Mouse (Mus musculus): ENCODE results near the gene Polr3c. TPM values are rescaled to one million over a fixed set of nuclear protein-coding genes. Genes with fewer than 3 reads are reported as not detected.
"Not testable (repeated sequence)": the region's sequence is repeated elsewhere in the genome, so short reads cannot be mapped to it uniquely, and the experiment has no call there.

The Polr3c gene
- 23.1 and 24.8 TPM in 2 replicates for total RNA-seq (2017)

DNA sequence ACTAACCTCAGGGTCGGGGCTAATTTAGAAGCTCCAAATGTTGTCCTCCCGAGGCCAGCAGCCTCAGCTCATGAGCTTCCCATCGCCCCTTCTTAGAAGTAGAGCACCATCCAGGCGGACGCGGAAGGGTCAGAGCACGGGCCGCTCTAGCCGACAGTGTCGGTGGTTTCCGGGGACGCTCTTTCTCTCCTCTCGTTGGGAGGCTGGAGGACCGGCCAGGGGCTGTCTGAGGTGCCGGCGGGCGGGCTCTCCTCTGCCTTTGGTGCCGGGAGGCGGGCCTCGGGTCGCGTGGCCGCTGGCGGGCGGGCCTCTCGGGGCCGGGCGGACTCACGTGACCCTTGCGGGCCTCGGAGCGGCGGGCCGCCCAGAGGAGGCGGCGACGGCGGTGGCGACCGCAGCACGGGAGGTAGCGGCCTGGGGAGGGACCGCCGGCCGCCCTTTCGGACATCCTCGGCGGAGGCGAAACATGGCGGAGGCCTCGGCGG is at the start of gene Polr3c, which contains the start of gene Rnf115:
Gene Polr3c (minus strand): TSS at position 286 of the 485 bp plus-strand sequence.
Gene Rnf115 (plus strand): TSS at position 322 of the 485 bp plus-strand sequence.
- ATAC-seq (replicated peaks in 1 of 2; ENCODE audit: insufficient read depth in 1 of 2, low FRiP score in 2 of 2, low TSS enrichment in 1 of 2, low read depth in 1 of 2, poor library complexity in 2 of 2, severe bottlenecking in 2 of 2), result peak; percentile 94 to 97

DNA sequence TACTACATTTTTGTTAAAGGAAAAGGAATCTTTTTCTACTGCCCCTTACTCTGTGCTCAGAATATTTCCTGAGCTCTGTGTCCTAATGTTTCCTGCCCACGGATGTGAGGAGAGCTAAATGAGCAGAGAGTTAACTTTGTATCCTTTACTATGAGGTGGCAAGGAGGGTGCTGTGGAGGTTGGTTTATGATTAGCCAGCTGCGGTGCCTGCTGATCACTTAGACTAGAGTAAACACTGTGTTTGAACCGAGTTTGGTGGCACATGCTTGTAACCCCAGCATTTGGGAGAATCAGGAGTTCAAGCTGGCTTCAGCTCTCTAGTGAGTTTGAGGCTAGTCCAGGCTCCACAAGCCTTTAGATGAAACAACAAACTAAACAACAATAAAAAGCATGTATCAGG is 49.7 kb upstream of the Polr3c start:
- ATAC-seq (replicated peaks in 1 of 2; ENCODE audit: insufficient read depth in 1 of 2, low FRiP score in 2 of 2, low TSS enrichment in 1 of 2, low read depth in 1 of 2, poor library complexity in 2 of 2, severe bottlenecking in 2 of 2), result no peak

GRCm38 (mm10) chr3:96772949-96773348 is 45.5 kb upstream of the Polr3c start:
- ATAC-seq (replicated peaks in 1 of 2; ENCODE audit: insufficient read depth in 1 of 2, low FRiP score in 2 of 2, low TSS enrichment in 1 of 2, low read depth in 1 of 2, poor library complexity in 2 of 2, severe bottlenecking in 2 of 2), result no peak

- peak; percentile 17 to 39; a peak in 1 of 4 replicates for ATAC-seq (replicated peaks in 1 of 2; ENCODE audit: insufficient read depth in 1 of 2, low FRiP score in 2 of 2, low TSS enrichment in 1 of 2, low read depth in 1 of 2, poor library complexity in 2 of 2, severe bottlenecking in 2 of 2)
Observed at GRCm38 (mm10) chr3:96769971-96770370, 42.5 kb upstream of the Polr3c start.

DNA sequence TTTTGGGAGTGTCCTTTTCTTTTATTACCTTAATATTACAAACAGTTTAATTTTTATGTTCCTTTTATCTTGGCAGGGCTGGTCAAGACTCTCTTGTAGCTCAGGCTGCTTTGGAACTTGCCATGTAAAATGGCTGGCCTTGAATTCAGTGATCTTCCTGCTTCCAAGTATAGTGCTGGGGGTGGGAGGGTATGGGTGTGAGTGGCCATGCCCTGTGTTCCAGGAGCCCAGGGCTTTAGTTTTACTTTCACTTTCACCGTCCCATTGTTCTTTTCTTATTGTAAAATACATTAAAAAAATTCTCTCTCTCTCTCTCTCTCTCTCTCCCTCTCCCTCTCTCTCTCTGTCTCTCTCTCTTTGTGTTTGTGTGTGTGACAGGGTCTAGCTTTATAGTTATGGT is 37.1 kb upstream of the Polr3c start:
- ATAC-seq (replicated peaks in 1 of 2; ENCODE audit: insufficient read depth in 1 of 2, low FRiP score in 2 of 2, low TSS enrichment in 1 of 2, low read depth in 1 of 2, poor library complexity in 2 of 2, severe bottlenecking in 2 of 2), result peak in 1 of 2 experiments; percentile 48; a peak in 1 of 4 replicates

GRCm38 (mm10) chr3:96759695-96760094 is 32.3 kb upstream of the Polr3c start:
- peak; percentile 49 to 64; a peak in 2 of 4 replicates for ATAC-seq (replicated peaks in 1 of 2; ENCODE audit: insufficient read depth in 1 of 2, low FRiP score in 2 of 2, low TSS enrichment in 1 of 2, low read depth in 1 of 2, poor library complexity in 2 of 2, severe bottlenecking in 2 of 2)

GRCm38 (mm10) chr3:96757691-96758090 is 30.3 kb upstream of the Polr3c start:
- ATAC-seq (replicated peaks in 1 of 2; ENCODE audit: insufficient read depth in 1 of 2, low FRiP score in 2 of 2, low TSS enrichment in 1 of 2, low read depth in 1 of 2, poor library complexity in 2 of 2, severe bottlenecking in 2 of 2), result no peak

GRCm38 (mm10) chr3:96755935-96756334 is 28.5 kb upstream of the Polr3c start:
- ATAC-seq (replicated peaks in 1 of 2; ENCODE audit: insufficient read depth in 1 of 2, low FRiP score in 2 of 2, low TSS enrichment in 1 of 2, low read depth in 1 of 2, poor library complexity in 2 of 2, severe bottlenecking in 2 of 2), result no peak

DNA sequence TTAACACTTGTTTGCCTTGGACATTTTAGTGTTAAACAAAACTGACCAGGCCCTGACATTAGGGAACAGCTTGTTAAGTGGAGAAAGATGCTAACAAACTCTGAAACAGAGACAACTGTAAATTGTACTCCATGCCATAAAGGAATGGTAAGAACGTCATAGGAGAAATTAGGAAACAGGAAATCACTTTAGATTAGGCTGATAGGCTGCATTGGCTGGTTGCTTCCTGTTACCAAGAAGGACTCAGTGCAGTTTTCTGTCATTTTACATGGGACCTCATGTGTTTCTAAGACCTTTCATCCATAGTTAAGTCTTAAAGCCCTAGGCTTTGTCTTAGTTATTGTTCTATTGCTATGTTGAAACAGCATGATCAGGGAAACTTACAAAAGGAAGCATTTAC is 19.4 kb upstream of the Polr3c start:
- 0 out of 4 replicates have a peak, but pooled peaks of 1 of the 2 experiments have one; percentile 32 for ATAC-seq (replicated peaks in 1 of 2; ENCODE audit: insufficient read depth in 1 of 2, low FRiP score in 2 of 2, low TSS enrichment in 1 of 2, low read depth in 1 of 2, poor library complexity in 2 of 2, severe bottlenecking in 2 of 2)

- ATAC-seq (replicated peaks in 1 of 2; ENCODE audit: insufficient read depth in 1 of 2, low FRiP score in 2 of 2, low TSS enrichment in 1 of 2, low read depth in 1 of 2, poor library complexity in 2 of 2, severe bottlenecking in 2 of 2), result no peak
Observed at GRCm38 (mm10) chr3:96744348-96744747, 16.9 kb upstream of the Polr3c start.

GRCm38 (mm10) chr3:96740279-96740678 is 12.9 kb upstream of the Polr3c start:
- not testable (repeated sequence) for ATAC-seq (replicated peaks in 1 of 2; ENCODE audit: insufficient read depth in 1 of 2, low FRiP score in 2 of 2, low TSS enrichment in 1 of 2, low read depth in 1 of 2, poor library complexity in 2 of 2, severe bottlenecking in 2 of 2)

- ATAC-seq (replicated peaks in 1 of 2; ENCODE audit: insufficient read depth in 1 of 2, low FRiP score in 2 of 2, low TSS enrichment in 1 of 2, low read depth in 1 of 2, poor library complexity in 2 of 2, severe bottlenecking in 2 of 2), result no peak
Observed at GRCm38 (mm10) chr3:96737995-96738394, 10.6 kb upstream of the Polr3c start.

DNA sequence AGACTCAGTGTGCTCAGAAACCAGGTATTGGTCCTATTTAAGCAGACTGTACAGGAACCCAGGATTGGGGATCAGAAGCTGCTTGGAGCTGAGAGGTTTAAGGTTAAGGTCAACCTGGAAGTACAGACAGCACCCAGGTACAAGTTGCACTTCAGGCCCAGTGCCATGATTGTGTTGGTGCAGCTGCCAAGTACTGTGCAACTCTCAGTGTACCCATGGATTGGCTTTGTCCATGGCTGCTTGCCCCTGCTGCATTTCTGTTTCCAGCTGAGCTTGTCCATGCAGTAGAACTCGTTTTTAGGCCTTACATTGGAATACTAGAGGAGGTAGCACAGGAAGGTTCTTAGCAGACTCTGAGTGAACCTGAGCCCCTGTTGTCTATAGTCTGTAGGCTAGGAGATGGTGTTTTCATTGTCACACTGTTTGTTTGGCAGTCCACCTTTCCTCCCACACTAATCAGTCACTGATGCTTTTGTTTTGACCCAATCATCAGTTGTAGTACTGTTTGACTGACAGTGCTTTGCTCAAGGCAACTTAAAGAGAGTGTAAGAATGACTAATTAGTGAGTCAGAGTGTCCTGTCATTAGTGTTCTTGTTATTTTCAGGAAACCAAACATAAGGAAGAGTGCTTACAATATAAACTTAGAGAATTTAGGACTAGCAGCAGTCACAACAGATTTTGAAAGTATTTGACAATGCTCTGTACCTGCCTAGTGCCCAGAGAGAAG is 9.7 kb upstream of the Polr3c start:
- ATAC-seq (replicated peaks in 1 of 2; ENCODE audit: insufficient read depth in 1 of 2, low FRiP score in 2 of 2, low TSS enrichment in 1 of 2, low read depth in 1 of 2, poor library complexity in 2 of 2, severe bottlenecking in 2 of 2), result no peak

DNA sequence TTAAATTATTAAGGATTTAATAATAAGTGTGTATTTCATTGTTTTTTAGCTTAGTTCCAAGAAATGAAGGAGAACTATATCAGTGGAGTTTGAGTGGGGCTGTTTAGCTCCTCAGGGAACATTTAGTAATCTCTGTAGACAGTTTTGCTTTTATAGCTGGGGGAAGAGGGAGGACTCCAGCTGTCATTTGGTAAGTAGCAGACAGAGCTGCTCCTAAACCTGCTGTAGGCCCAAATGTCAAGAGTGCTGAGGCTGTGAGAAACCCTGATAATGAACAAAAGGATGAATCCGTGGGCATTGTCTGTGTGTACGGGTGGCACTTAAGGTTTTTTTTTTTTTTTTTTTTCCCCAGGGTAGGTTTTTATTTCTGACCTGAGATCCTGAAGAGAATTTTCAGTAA is 7.8 kb upstream of the Polr3c start:
- ATAC-seq (replicated peaks in 1 of 2; ENCODE audit: insufficient read depth in 1 of 2, low FRiP score in 2 of 2, low TSS enrichment in 1 of 2, low read depth in 1 of 2, poor library complexity in 2 of 2, severe bottlenecking in 2 of 2), result no peak

GRCm38 (mm10) chr3:96733984-96734383 is 6.6 kb upstream of the Polr3c start:
- ATAC-seq (replicated peaks in 1 of 2; ENCODE audit: insufficient read depth in 1 of 2, low FRiP score in 2 of 2, low TSS enrichment in 1 of 2, low read depth in 1 of 2, poor library complexity in 2 of 2, severe bottlenecking in 2 of 2), result no peak

DNA sequence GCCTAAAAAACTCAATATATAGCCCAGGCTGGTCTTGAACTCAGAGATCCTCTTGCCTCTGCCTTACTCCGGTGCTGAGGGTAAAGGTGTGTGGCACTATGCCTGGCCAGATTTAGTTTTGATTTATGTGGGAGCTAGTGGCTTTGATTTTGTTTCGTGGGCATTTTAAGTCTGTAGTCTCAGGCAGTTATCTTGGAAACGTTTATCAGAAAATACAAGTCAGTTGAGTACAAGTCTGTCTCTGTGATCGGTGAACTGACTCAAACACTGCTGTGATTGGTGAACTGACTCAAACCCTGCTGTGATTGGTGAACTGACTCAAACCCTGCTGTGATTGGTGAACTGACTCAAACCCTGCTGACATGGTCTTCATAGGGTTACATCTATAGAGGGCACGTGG is 3.4 kb upstream of the Polr3c start:
- no peak for ATAC-seq (replicated peaks in 1 of 2; ENCODE audit: insufficient read depth in 1 of 2, low FRiP score in 2 of 2, low TSS enrichment in 1 of 2, low read depth in 1 of 2, poor library complexity in 2 of 2, severe bottlenecking in 2 of 2)

DNA sequence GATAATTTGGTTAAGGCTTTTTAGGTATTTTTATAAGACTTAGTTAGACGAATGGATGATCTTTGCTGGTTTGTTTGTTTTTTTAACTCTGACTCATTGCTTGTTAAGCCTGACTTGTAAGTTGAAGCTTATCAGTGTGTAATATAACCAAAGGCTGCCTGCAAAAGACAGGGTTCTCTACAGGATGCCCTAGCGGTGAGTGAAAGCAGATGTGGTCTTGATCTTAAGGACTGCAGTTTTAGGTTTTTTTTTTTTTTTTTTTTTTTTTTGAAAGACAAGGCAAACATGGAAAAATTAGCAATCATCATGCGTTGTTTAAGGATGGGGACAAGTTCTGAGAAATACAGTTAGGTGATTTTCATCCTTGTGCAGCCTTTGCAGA is 2.0 kb upstream of the Polr3c start:
- ATAC-seq (replicated peaks in 1 of 2; ENCODE audit: insufficient read depth in 1 of 2, low FRiP score in 2 of 2, low TSS enrichment in 1 of 2, low read depth in 1 of 2, poor library complexity in 2 of 2, severe bottlenecking in 2 of 2), result no peak

- no peak for ATAC-seq (replicated peaks in 1 of 2; ENCODE audit: insufficient read depth in 1 of 2, low FRiP score in 2 of 2, low TSS enrichment in 1 of 2, low read depth in 1 of 2, poor library complexity in 2 of 2, severe bottlenecking in 2 of 2)
Observed at GRCm38 (mm10) chr3:96728634-96729402, 1.4 kb upstream of the Polr3c start.
